Mouse (Mus musculus): ENCODE measurements at regions not wholly inside any gene's neighbourhood (a gene's known extent, or its start where the extent isn't known, plus 50 kb on each side); places are given as distances from the start of the nearest gene placed in this dataset.
A peak's percentile ranks its signal among the peaks of the same experiment; 100 is the strongest.

DNA sequence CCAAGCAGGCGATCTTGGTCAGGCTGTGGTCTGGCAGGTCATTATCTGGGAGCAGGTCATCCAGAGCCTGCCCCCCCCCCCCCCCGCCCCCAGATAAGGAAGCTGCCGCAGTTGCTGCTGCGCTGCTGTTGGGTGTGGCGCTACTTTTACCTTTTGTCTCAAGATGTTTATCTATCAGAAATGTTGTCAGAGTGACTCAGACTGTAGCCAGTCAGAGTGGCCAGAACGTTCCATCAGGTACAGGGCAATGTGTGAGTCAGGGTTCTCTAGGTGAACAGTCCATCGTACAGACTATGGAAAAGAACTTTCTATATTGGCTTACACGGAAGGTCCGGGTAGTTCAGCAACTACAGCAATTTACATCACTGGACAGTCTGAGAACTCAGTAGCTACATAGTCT lies 1149.9 kb upstream of the Gulo start:
- Histone ChIP-seq H3K27ac (ENCODE audit: low read length) (no peak overlapping the region), H3K27me3 (ENCODE audit: insufficient read depth, low read length) (no peaks in the 10 kb centered on the region), H3K4me2 (replicated peaks; ENCODE audit: low read depth, low read length) (no peak overlapping the region), H3K36me3 (ENCODE audit: insufficient read depth, low read length) (no peaks in the 10 kb centered on the region), H3K9ac (replicated peaks; ENCODE audit: low read length) (no peak overlapping the region), H3K4me3 (ENCODE audit: low read length) (no peak overlapping the region), H3K9me3 (ENCODE audit: low read length) (no peaks in the 10 kb centered on the region), H3K4me1 (ENCODE audit: insufficient read depth, low read length) (peaks cover 12% of the 10 kb centered on the region)
- ATAC-seq (ENCODE audit: low FRiP score, low TSS enrichment): no peak
- 52% methylated on average over 8 of the region's 9 CpGs for WGBS

DNA sequence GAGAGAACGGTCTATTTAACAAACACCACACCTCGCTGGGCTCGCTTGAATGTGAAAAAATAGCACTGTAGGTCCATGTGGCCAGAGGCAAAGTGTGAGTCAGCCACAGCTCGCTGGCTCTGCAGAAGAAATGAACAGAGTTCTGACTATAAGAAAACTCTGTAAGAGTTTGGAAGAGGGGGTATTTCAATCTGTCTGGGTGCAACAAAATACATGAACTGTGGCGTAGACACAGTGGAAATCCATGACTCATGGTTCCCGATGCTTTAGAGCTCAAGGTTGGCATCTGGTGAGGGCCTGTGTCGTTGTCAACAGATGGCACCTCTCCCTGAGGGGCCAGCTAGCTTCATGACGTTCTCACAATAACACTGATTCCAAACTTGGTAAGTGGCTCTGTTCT lies 1147.4 kb upstream of the Gulo start:
- H3K36me3 ChIP-seq (ENCODE audit: insufficient read depth, low read length): no peaks in the 10 kb centered on the region
- no peak for ATAC-seq (ENCODE audit: low FRiP score, low TSS enrichment)

DNA sequence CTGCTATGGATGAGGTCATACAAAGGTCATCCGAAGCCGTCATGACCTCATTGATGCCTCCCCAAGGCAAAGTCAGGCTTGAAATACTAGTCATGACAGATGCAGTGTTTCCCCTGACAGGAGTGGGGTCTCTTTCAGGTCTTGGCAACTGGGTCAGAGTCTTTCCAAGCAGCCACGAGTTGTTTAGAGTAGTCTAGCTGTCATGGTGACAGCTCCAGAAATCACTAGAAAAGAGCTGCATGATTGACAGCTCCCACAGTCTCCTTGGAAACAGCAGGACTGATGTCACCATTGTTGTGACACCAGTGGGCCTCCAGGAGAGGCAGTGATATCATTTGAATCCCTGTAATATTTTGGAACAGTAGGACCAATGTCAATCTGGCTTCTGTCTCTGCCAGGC lies 1144.6 kb upstream of the Gulo start:
- 34% methylated on average over 3 of the region's 3 CpGs for WGBS
- H3K9ac ChIP-seq (replicated peaks; ENCODE audit: low read length): no peak overlapping the region
- H3K27me3 ChIP-seq (ENCODE audit: insufficient read depth, low read length): no peaks in the 10 kb centered on the region
- no peak overlapping the region for H3K27ac ChIP-seq (ENCODE audit: low read length)
- H3K4me1 ChIP-seq (ENCODE audit: insufficient read depth, low read length): peaks cover 10% of the 10 kb centered on the region
- no peak for ATAC-seq (ENCODE audit: low FRiP score, low TSS enrichment)
- no peak overlapping the region for H3K4me3 ChIP-seq (ENCODE audit: low read length)
- H3K4me2 ChIP-seq (replicated peaks; ENCODE audit: low read depth, low read length): no peak overlapping the region
- no peaks in the 10 kb centered on the region for H3K9me3 ChIP-seq (ENCODE audit: low read length)
- H3K36me3 ChIP-seq (ENCODE audit: insufficient read depth, low read length): no peaks in the 10 kb centered on the region

More for the DNA sequence above, 1147.4 kb upstream of the Gulo start:
- Histone ChIP-seq H3K9me3 (ENCODE audit: low read length) (no peaks in the 10 kb centered on the region), H3K27ac (ENCODE audit: low read length) (no peak overlapping the region), H3K4me1 (ENCODE audit: insufficient read depth, low read length) (peaks cover 12% of the 10 kb centered on the region), H3K4me2 (replicated peaks; ENCODE audit: low read depth, low read length) (no peak overlapping the region), H3K4me3 (ENCODE audit: low read length) (no peak overlapping the region), H3K9ac (replicated peaks; ENCODE audit: low read length) (no peak overlapping the region), H3K27me3 (ENCODE audit: insufficient read depth, low read length) (no peaks in the 10 kb centered on the region)
- WGBS: 56% methylated on average over 8 of the region's 8 CpGs

DNA sequence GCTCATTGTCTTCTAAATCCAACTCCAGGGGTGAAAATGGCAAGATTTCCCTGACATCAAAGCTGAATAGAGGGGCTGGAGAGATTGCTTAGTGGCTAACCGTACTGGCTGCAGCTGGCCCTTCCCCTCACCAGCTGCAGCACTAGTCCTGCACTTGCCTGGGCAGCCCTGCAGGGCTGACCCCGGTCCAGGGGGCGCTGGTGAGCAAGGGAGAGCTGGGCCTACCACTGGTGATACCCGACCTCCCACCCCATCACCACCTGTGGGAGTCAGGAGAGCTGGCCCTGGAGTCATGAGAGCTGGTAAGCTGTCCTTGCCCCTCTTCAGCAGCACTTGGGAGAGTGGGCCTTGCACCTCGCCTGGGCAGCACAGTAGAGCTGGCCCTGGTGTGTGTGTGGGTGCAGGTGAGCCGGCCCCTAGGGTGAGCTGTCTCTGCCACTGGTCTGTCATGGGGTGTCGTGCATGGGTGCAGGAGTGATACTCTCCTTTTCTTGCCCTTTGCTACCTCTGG lies 1141.0 kb upstream of the Gulo start:
- Histone ChIP-seq H3K4me2 (replicated peaks; ENCODE audit: low read depth, low read length) (no peak overlapping the region), H3K9me3 (ENCODE audit: low read length) (no peaks in the 10 kb centered on the region; the same call in 1 of the 2 replicates), H3K4me1 (ENCODE audit: insufficient read depth, low read length) (no peaks in the 10 kb centered on the region), H3K9ac (replicated peaks; ENCODE audit: low read length) (no peak overlapping the region), H3K27me3 (ENCODE audit: insufficient read depth, low read length) (no peaks in the 10 kb centered on the region), H3K4me3 (ENCODE audit: low read length) (no peak overlapping the region), H3K36me3 (ENCODE audit: insufficient read depth, low read length) (no peaks in the 10 kb centered on the region), H3K27ac (ENCODE audit: low read length) (no peak overlapping the region)
- peak; percentile 42 for ATAC-seq (ENCODE audit: low FRiP score, low TSS enrichment)
- WGBS: 48% methylated on average over 7 of the region's 7 CpGs

DNA sequence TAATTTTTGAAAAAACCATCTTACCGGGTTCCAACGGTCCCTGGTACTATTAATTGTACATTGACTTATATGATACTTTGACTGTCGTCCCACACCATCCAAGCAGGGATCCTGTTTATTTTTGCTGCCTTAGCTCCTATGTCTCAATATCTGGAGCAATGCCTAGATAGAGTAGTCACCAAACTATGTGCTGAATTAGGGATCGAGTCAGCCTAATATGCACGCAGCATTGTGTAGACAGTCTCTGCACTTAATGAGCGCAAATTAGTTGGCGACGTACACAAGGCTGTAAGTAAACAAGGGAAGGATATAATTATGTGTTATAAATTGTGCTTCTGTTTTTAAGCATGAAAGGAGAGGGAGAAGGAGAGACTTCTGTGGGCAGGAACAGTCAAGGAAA lies 1140.1 kb upstream of the Gulo start:
- H3K27ac ChIP-seq (ENCODE audit: low read length): no peak overlapping the region
- no peak overlapping the region for H3K4me3 ChIP-seq (ENCODE audit: low read length)
- WGBS: 75% methylated on average over 8 of the region's 8 CpGs
- no peaks in the 10 kb centered on the region for H3K27me3 ChIP-seq (ENCODE audit: insufficient read depth, low read length)
- H3K36me3 ChIP-seq (ENCODE audit: insufficient read depth, low read length): no peaks in the 10 kb centered on the region
- no peaks in the 10 kb centered on the region; the same call in 1 of the 2 replicates for H3K9me3 ChIP-seq (ENCODE audit: low read length)
- no peak for ATAC-seq (ENCODE audit: low FRiP score, low TSS enrichment)
- H3K4me1 ChIP-seq (ENCODE audit: insufficient read depth, low read length): no peaks in the 10 kb centered on the region
- no peak overlapping the region for H3K4me2 ChIP-seq (replicated peaks; ENCODE audit: low read depth, low read length)
- H3K9ac ChIP-seq (replicated peaks; ENCODE audit: low read length): no peak overlapping the region

DNA sequence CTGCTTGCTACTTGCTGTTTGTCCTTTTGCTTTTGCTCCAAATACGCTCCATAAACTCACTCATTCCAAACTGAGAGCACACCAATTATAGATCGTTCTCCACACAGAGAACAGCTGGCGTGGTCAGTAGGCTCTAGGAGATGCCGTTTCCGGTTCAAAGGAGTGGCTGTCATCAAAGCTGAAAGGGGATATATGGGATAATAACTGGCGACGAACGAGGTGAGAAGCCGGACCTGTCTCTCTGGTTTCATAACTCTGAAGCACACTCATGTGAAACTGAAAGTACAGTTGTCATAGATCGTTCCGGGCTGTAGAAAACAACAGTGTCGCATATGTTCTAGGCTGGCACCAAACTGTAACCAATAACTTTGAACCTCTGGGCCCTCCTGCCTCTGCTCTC lies 1137.6 kb upstream of the Gulo start:
- no peaks in the 10 kb centered on the region for H3K27me3 ChIP-seq (ENCODE audit: insufficient read depth, low read length)
- no peak overlapping the region for H3K9ac ChIP-seq (replicated peaks; ENCODE audit: low read length)
- H3K4me3 ChIP-seq (ENCODE audit: low read length): no peak overlapping the region
- H3K9me3 ChIP-seq (ENCODE audit: low read length): no peaks in the 10 kb centered on the region; the same call in 1 of the 2 replicates
- H3K27ac ChIP-seq (ENCODE audit: low read length): no peak overlapping the region
- WGBS: 54% methylated on average over 12 of the region's 12 CpGs
- no peaks in the 10 kb centered on the region for H3K36me3 ChIP-seq (ENCODE audit: insufficient read depth, low read length)
- no peak for ATAC-seq (ENCODE audit: low FRiP score, low TSS enrichment)
- no peak overlapping the region for H3K4me2 ChIP-seq (replicated peaks; ENCODE audit: low read depth, low read length)
- H3K4me1 ChIP-seq (ENCODE audit: insufficient read depth, low read length): peaks cover 4% of the 10 kb centered on the region; the same call in 1 of the 2 replicates

DNA sequence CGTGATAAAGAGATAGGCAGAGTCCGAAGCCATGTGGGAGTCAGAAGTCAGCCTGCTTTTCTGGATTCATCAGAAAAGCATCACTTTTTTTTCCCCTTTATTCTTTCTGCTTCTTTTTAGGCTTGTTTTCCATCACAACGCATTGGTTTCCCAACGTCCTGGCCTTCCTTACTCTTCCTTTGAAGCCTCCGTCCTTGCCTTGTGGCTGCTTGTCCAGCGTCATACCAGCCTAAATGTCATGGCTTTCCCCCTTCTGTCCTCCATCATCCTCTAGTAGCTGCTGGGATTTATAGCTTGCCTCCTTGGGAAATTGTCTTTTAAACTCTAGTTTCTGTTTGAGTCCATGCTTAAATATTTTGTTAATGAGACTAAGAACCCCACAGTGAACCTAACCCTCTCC lies 1136.0 kb upstream of the Gulo start:
- Histone ChIP-seq H3K9ac (replicated peaks; ENCODE audit: low read length) (no peak overlapping the region), H3K9me3 (ENCODE audit: low read length) (no peaks in the 10 kb centered on the region; the same call in 1 of the 2 replicates), H3K27ac (ENCODE audit: low read length) (no peak overlapping the region), H3K27me3 (ENCODE audit: insufficient read depth, low read length) (no peaks in the 10 kb centered on the region), H3K4me3 (ENCODE audit: low read length) (no peak overlapping the region), H3K4me2 (replicated peaks; ENCODE audit: low read depth, low read length) (no peak overlapping the region), H3K36me3 (ENCODE audit: insufficient read depth, low read length) (no peaks in the 10 kb centered on the region), H3K4me1 (ENCODE audit: insufficient read depth, low read length) (peaks cover 7% of the 10 kb centered on the region; the same call in 1 of the 2 replicates)
- 89% methylated on average over 6 of the region's 6 CpGs for WGBS
- ATAC-seq (ENCODE audit: low FRiP score, low TSS enrichment): no peak

DNA sequence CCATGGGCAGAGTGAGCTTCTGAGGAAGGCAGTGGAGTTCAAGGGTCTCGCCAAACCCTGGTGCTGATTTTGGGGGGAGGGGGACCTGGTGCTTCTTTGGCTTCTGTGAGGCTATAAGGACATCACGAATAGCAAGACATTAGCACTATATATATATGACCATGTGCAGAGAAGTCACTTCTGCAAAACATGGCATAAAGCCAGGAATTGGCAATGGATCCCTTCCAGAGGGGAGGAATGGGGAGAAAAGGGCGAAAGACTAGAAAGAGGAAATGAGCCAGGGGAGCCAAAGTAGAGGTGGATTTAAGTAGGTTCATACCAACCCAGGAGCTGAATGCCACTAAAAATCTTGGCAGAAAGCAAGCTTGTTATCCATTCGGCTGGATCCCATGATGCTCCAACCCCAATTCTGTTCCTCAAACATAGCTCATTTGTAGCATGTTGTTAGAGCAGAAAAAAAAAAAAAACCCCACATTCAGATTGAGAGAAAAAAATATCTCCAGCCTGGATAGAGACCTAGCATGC lies 1135.5 kb upstream of the Gulo start:
- 80% methylated on average over 4 of the region's 4 CpGs for WGBS

DNA sequence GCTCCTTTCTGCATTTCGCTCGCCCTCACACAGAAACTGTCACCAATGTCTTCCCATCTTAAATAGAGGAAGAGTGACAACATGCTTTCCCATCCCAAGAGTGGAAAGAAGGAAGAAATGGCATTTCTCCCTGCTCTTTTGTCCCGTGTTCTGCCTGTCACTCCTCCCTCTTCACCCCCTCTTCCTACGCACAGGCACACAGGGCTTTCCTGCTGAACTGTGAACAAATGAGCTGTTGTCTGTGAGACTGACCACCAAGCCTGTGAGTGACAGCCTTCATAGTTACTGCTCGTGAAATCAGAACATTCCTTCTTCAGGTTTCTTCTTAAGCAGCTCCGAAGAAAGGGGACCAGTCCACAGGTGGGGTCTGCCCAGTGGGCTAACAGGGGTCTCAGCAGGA lies 1134.8 kb upstream of the Gulo start:
- no peak overlapping the region for H3K27ac ChIP-seq (ENCODE audit: low read length)
- peaks cover 7% of the 10 kb centered on the region; the same call in 1 of the 2 replicates for H3K4me1 ChIP-seq (ENCODE audit: insufficient read depth, low read length)
- no peak overlapping the region for H3K4me2 ChIP-seq (replicated peaks; ENCODE audit: low read depth, low read length)
- 77% methylated on average over 6 of the region's 6 CpGs for WGBS
- H3K27me3 ChIP-seq (ENCODE audit: insufficient read depth, low read length): no peaks in the 10 kb centered on the region
- H3K4me3 ChIP-seq (ENCODE audit: low read length): no peak overlapping the region
- no peaks in the 10 kb centered on the region for H3K36me3 ChIP-seq (ENCODE audit: insufficient read depth, low read length)
- H3K9me3 ChIP-seq (ENCODE audit: low read length): no peaks in the 10 kb centered on the region; the same call in 1 of the 2 replicates
- ATAC-seq (ENCODE audit: low FRiP score, low TSS enrichment): no peak
- H3K9ac ChIP-seq (replicated peaks; ENCODE audit: low read length): no peak overlapping the region

More for the DNA sequence above, 1135.5 kb upstream of the Gulo start:
- Histone ChIP-seq H3K9me3 (ENCODE audit: low read length) (no peaks in the 10 kb centered on the region; the same call in 1 of the 2 replicates), H3K27me3 (ENCODE audit: insufficient read depth, low read length) (no peaks in the 10 kb centered on the region), H3K4me3 (ENCODE audit: low read length) (no peak overlapping the region), H3K9ac (replicated peaks; ENCODE audit: low read length) (no peak overlapping the region), H3K27ac (ENCODE audit: low read length) (no peak overlapping the region), H3K4me2 (replicated peaks; ENCODE audit: low read depth, low read length) (no peak overlapping the region), H3K4me1 (ENCODE audit: insufficient read depth, low read length) (peaks cover 7% of the 10 kb centered on the region; the same call in 1 of the 2 replicates), H3K36me3 (ENCODE audit: insufficient read depth, low read length) (no peaks in the 10 kb centered on the region)
- no peak for ATAC-seq (ENCODE audit: low FRiP score, low TSS enrichment)

DNA sequence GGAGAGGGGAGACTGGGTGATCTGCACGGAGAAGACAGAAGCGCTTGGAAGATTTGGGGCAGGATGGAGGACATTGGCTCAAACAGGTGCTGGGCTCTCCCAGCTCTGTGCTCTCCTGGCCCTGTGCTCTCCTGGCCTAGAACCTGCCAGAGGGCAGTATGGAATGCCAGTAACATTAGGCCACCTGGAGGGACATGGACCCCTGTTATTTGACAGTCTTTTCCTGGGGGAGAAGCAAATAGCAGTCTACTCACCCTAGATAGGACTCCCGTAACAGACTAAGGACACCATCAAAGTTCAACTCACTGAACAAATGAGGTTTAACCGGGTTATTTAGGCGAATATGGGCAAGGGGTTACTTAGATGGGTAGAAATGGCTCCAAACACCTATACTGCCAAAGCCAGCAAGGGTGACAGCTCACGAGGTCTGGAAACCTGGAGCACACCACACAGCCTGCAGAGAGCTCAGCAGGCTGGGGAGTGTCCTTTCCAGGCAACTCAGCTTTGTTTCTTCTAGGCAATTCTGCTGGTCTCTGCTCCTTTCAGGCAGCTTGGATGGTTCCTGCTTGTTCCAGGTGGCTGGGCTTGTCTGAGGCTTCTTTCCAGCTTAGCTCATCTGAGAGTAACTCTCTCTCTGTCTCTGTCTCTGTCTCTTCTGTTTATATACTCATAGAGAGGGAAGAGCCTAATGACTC lies 1133.7 kb upstream of the Gulo start:
- H3K9ac ChIP-seq (replicated peaks; ENCODE audit: low read length): no peak overlapping the region
- H3K4me3 ChIP-seq (ENCODE audit: low read length): no peak overlapping the region
- 83% methylated on average over 6 of the region's 6 CpGs for WGBS
- H3K36me3 ChIP-seq (ENCODE audit: insufficient read depth, low read length): no peaks in the 10 kb centered on the region
- H3K9me3 ChIP-seq (ENCODE audit: low read length): no peaks in the 10 kb centered on the region; the same call in 1 of the 2 replicates
- H3K27ac ChIP-seq (ENCODE audit: low read length): no peak overlapping the region
- H3K4me2 ChIP-seq (replicated peaks; ENCODE audit: low read depth, low read length): no peak overlapping the region
- no peak for ATAC-seq (ENCODE audit: low FRiP score, low TSS enrichment)
- peaks cover 7% of the 10 kb centered on the region; the same call in 1 of the 2 replicates for H3K4me1 ChIP-seq (ENCODE audit: insufficient read depth, low read length)
- H3K27me3 ChIP-seq (ENCODE audit: insufficient read depth, low read length): no peaks in the 10 kb centered on the region
